Mouse (Mus musculus): Measurements from ENCODE around the gene Timeless. TPM values are rescaled to one million over a fixed set of nuclear protein-coding genes. Genes with fewer than 3 reads are reported as not detected.
"Not testable (repeated sequence)": the region's sequence is repeated elsewhere in the genome, so short reads cannot be mapped to it uniquely, and the experiment has no call there.

The Timeless gene
- total RNA-seq (2021): 16.5 and 19.3 TPM in 2 replicates
- long read RNA-seq, experiment 1, full-length matches to known transcripts: 5 of 13 reads
- long read RNA-seq, experiment 1, partial matches to known transcripts: 3 of 13 reads
- long read RNA-seq, experiment 1, other reads (novel, unspliced or antisense): 5 of 13 reads
- long read RNA-seq, experiment 2, full-length matches to known transcripts: 4 of 13 reads
- long read RNA-seq, experiment 2, partial matches to known transcripts: 3 of 13 reads
- long read RNA-seq, experiment 2, other reads (novel, unspliced or antisense): 6 of 13 reads

GRCm38 (mm10) chr10:128231697-128232419 is at the start of gene Timeless:
Timeless (plus strand) TSS chr10:128232065.
- DNase-seq: peak; percentile 92

GRCm38 (mm10) chr10:128184296-128184695 is 47.6 kb upstream of the Timeless start:
- DNase-seq: no peak

- DNase-seq: no peak
Observed at GRCm38 (mm10) chr10:128185277-128185940, 46.5 kb upstream of the Timeless start.

- peak; percentile 87 for DNase-seq
Observed at GRCm38 (mm10) chr10:128185959-128186358, 45.9 kb upstream of the Timeless start.

GRCm38 (mm10) chr10:128187181-128187605 is 44.7 kb upstream of the Timeless start:
- no peak for DNase-seq

GRCm38 (mm10) chr10:128188242-128188877 is 43.5 kb upstream of the Timeless start:
- DNase-seq: peak; percentile 86

- no peak for DNase-seq
Observed at GRCm38 (mm10) chr10:128191472-128191871, 40.4 kb upstream of the Timeless start.

GRCm38 (mm10) chr10:128192030-128192766 is 39.7 kb upstream of the Timeless start:
- DNase-seq: not testable (repeated sequence)

GRCm38 (mm10) chr10:128193113-128193512 is 38.8 kb upstream of the Timeless start:
- no peak for DNase-seq

- peak; percentile 99 for DNase-seq
Observed at GRCm38 (mm10) chr10:128194024-128194550, 37.8 kb upstream of the Timeless start, which contains the start of gene Gls2. Gls2 (plus strand) TSS chr10:128194457.

GRCm38 (mm10) chr10:128194551-128195461 is 37.1 kb upstream of the Timeless start:
- no peak for DNase-seq

GRCm38 (mm10) chr10:128201856-128202255 is 30.0 kb upstream of the Timeless start:
- DNase-seq: no peak

- DNase-seq: no peak
Observed at GRCm38 (mm10) chr10:128204941-128205340, 26.9 kb upstream of the Timeless start.

GRCm38 (mm10) chr10:128208326-128208725 is 23.5 kb upstream of the Timeless start:
- DNase-seq: no peak

GRCm38 (mm10) chr10:128209311-128210009 is 22.4 kb upstream of the Timeless start:
- no peak for DNase-seq

GRCm38 (mm10) chr10:128210131-128210530 is 21.7 kb upstream of the Timeless start:
- DNase-seq: no peak

- peak; percentile 45 for DNase-seq
Observed at GRCm38 (mm10) chr10:128210954-128211353, 20.9 kb upstream of the Timeless start.

- peak; percentile 96 for DNase-seq
Observed at GRCm38 (mm10) chr10:128211390-128212108, 20.3 kb upstream of the Timeless start, which contains the start of gene Spryd4. Spryd4 (minus strand) TSS chr10:128211807.

- no peak for DNase-seq
Observed at GRCm38 (mm10) chr10:128212148-128212547, 19.7 kb upstream of the Timeless start.
